Mouse (Mus musculus): ENCODE measurements around the gene Klhl32. TPM values are rescaled to one million over a fixed set of nuclear protein-coding genes. Genes with fewer than 3 reads are reported as not detected.
"Not testable (repeated sequence)": the region's sequence is repeated elsewhere in the genome, so short reads cannot be mapped to it uniquely, and the experiment has no call there.

Klhl32 gene
- total RNA-seq, 2 experiments from 2014 or later, result 0.39 to 0.62 TPM

DNA sequence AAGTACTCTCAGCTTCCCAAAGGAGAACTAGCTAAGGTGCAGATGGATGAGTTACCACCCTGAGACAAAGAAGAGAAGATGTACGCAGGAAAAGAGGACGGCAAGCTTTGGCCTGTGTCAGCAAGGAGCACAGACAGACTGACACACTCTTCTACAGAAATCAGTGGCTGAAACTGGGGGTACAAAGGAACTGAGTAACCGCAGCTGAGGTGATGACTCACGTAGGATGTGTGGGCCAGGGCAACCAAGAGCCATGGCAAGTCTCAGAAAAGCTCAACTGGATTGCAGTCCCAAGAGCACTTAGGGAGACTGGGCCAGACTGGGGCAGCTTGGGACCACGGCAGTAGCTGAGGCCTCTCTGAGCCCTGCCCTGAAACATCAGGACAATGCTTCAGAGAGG lies 53.6 kb downstream of the Klhl32 start:
- DNase-seq (ENCODE audit: low spot score in 2 of 2), result no peak

DNA sequence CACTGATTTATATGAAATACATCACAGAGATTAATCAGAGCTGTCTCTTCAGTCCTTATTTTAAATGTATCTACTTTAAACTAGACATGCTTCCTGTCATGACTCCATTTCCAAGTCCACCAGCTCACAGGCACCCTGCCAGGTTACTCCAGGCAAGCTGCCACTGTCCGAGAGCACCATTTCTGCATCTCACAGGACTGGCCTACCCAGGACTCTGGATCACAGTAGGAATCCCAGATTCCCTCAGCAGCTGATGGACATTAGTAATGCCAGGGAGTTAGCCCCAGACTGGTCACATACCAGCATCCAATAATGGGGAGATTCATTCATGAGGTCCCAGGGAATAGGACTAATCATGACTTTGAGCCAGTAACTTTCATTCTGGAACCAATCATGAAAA lies 54.7 kb downstream of the Klhl32 start:
- peak in 1 of 2 experiments; percentile 19 for DNase-seq (ENCODE audit: low spot score in 2 of 2)

DNA sequence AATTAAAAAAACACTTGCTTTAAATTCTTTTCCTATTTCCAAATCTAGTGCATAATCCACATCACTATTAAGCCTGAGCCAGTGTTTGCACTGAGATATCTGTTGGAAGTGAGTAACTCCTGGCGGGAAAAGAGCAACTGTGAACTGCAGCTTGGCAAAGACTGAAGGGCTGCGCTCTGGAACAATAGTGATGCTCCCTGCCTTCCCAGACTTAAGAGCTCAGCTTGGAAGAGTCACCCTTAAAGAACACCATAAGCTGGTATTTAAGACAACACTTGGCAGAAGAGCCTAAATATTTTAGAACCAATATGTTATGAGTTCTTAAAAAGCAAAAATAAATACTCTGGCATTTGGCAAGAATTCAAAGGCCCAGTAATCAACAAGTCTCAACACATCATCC lies 55.7 kb downstream of the Klhl32 start:
- no peak for DNase-seq (ENCODE audit: low spot score in 2 of 2)

DNA sequence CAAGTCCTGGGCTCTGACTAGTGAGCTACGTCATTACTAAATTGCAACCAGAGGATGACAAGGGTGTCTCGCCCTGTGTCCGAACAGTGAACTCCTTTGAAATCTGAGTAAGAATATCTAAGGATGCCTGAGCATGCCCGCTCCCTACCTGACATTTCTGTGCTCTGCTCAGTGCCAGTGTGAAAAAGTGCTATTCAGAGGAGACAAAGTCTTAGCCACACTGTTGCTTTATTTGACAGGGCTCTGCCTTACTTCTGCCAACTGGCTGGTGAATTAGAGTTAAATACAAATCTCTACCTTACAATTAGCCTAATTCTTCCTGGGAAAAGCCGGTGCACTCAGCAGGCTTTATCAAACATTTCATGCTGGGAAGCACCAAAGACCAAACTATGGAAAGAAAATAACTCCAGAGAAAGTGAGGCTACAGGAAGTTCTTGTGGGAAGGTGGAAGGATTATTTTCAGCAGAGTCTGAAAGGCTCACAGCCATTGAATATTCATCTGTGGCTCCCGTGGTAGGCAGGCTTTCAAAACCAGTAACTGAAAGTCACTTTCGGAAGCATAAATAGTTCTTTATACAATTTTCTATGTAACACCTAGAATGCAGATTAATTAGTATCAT lies 57.1 kb downstream of the Klhl32 start:
- no peak for DNase-seq (ENCODE audit: low spot score in 2 of 2)

DNA sequence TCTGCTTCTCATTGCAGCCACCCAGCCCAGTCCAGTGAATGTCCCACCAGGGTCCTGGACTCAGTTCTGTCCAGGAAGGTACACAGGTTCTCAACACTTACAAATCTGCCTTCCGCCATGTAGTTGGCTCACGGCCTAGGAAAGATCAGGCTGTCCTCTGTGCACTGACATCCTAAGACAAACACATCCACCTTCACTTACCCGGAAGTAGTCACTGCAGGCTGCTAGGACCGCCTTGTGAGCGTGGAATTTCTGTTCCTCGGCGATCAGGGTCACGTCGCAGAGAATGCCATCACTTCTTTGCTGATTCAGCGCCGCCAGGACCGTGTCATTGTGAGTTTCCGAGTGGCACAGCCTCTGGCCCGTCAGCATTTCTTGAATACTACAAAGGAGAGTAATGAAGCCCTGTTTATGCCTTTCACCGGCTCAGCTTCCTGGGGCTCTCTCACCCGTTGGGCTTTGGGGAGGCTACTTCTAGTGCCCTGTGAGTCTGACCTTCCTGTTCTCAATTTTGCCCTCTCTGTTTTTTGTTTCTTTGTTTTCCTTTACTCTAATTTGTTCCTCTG lies 58.4 kb downstream of the Klhl32 start:
- DNase-seq (ENCODE audit: low spot score in 2 of 2), result no peak

DNA sequence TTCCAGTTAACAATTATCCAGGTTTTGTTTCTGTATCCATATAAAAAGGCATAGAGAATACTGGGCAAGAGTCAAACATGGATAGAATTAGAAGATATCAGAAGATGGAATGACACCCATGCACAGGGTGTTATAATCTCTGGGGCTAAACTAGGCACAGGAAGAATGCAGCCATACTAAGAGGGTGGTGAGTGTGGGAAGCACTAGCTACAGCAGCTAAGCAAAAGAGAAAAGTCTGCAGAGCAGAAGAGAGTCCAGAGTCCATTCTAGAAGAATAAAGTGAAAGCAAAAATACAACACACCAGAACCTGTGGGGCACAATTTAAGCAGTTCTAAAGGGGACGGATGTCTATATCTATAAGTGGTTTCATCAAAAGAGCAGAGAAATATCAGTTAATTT lies 61.6 kb downstream of the Klhl32 start:
- no peak for DNase-seq (ENCODE audit: low spot score in 2 of 2)

DNA sequence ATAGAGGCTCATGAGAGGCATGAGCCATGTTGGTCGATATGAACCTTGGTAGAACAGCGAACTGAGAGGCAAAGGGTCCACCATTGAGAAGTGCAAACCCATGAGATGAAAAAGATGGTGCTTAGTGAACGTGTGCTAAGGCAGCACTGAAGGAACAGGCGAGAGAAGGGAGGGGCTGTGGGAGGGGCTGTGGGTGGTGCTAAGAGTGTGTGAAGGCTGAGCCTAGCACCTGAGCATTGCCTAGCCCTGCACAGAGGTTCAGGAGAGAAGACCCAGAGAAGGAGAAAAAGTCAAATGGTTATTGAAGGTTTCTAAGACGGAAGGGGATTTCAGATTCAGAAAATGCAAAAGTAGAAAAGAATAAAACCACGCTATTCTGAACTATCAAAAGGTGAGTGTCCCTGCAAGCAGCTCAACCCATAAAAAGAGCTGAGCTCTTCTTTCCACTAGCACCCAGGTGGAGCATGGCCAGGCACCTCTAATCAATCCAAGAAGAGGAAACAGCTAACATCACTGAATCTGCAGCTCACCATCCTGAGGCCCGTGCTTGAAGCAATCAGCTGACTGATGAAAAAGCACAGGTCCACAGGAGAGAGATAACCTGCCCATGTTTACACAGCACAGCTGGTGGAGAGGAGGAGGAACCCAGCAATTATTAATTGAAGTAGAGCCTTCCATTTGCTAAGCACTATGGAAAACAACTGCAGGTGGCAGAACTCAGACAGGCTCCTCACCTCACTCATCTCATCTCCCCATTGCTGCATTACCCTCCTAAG lies 65.0 kb downstream of the Klhl32 start:
- DNase-seq (ENCODE audit: low spot score in 2 of 2), result no peak

DNA sequence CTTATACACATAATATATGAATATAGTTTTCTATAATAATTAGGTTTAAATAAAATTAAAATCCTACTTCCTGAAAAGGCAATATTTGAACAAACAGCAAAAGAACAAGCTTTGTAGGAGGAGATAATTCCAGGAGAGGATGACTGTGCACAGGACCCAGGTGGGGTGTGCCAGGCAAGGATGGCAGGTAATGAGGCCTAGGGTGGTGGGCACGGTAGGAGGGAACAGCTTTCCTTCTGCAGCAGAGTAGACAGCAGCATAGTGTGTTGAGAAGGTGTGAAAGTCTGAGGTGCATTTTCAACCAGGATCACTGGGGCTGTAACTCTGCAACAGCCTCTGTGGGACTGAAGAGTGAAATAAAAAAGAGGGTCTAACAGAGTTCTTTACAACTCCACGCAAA lies 85.0 kb downstream of the Klhl32 start:
- no peak for DNase-seq (ENCODE audit: low spot score in 2 of 2)

DNA sequence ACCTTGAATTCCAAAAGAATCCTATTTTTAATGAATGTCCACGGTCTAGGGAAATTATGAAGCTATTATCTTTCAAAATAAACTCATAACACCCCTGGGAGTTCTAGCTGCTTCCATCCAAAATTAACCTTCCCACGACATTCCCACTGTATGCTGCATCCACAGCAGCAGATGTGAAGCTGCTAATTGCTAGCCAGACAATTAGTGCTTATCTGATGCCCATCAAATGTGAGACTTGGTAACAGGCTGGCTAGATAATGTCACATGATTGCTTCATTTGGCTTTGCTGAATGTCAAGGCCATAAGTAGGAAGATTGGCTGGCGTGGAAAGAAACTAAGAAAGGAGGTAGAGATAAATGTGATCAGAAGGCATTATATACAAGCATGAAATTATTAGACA lies 85.5 kb downstream of the Klhl32 start:
- DNase-seq (ENCODE audit: low spot score in 2 of 2), result no peak

DNA sequence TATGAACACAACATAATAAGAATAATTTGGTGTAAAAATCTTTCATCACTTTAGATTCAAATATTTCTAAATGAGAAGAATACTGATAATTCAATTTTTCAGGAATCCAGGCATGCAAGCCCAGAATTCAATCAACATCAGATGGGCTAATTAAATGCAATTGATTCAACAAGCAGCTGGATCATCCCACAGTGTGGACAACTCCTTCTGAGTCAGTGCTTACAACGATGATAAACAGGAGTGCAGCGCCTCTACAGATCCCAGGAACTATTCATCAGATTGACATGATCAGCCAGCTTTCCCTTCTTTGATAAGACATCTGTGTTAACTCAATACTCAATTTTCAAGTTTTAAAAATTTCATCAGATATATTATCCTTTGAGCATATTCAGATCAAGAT lies 86.4 kb downstream of the Klhl32 start:
- DNase-seq (ENCODE audit: low spot score in 2 of 2), result no peak

DNA sequence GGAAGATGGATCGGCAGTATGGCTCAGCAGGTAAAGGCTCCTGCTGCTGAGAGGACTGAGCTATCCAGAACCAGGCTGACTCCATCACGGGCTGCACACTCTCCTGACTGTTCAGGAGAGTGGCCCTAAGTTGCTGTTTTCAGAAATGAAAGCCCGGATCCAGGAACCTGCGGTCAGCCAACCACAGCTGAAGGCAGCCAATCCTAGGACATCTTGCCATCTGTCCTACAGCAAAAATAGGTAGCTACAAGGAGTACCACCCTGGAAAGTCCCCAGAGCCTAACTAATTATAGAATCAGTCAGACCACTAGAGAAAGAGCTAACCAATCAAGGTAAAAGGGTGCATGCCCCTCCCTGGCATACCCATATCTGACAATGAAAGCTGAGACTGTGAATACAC lies 87.5 kb downstream of the Klhl32 start:
- no peak for DNase-seq (ENCODE audit: low spot score in 2 of 2)

DNA sequence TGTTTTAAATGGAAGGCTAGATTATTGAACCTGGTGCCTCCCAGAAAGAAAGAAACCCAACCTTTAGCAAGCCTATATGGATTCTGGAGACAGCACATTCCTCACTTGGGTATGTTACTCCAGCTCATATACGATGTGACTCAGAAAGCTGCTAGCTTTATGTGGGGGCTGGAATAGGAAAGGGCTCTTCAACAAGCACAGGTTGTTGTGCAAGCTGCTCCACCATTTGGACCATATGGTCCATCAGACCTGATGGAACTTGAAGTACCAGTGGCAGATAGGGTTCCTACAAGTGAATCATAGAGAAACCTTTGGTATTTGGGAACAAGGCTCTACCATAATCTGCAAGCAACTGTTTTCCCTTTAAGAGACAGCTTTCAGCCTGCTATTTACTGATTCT lies 92.0 kb downstream of the Klhl32 start:
- no peak for DNase-seq (ENCODE audit: low spot score in 2 of 2)

DNA sequence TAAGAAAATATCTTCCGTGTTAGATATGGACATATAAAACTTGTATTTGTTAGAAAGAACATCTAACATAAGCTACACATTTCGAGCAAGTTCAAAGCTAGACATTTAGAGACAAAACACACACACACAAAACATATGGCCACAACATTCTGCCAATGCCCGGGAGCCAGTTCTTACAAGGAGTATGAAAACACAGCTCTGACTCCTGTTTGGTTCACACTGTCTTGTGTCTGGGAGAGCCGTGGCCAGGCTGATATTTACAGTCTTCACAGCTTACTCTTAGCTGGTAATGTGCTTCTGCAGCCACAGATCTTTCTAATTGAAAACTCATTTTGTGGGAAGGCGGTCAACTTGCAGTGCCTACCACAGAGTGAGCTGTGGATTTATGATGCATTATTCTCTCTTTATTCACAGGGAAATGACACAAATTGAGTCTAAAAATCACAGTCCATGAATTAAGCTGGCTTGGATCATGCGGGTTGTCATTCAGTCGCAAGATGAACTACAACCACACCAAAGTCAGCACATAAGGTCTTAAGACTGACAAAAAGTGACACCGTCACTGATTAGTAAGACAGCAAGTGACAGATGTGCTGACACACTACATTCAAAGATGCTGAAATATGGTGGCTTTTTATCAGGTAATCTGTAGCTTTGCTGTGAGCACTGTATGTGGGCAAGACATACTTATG lies 98.3 kb downstream of the Klhl32 start:
- no peak for DNase-seq (ENCODE audit: low spot score in 2 of 2)

DNA sequence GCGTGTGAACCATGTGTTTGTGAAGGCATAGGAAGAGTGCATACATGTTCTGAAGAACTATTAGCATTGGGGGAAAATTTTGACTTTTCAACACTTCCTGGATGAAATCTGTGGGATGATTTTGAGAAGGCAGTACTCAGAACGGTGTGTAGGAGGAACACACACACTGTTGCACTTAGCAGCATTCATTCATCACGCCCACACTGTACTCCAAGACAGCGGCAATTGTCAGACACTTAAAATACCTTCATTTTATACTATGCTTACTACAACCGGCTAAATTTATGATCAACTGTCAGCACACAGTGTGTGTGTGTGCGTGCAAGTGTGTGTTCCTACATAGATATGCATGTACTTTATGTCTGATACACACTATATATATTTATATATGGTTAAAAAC lies 113.8 kb downstream of the Klhl32 start:
- DNase-seq (ENCODE audit: low spot score in 2 of 2), result no peak

DNA sequence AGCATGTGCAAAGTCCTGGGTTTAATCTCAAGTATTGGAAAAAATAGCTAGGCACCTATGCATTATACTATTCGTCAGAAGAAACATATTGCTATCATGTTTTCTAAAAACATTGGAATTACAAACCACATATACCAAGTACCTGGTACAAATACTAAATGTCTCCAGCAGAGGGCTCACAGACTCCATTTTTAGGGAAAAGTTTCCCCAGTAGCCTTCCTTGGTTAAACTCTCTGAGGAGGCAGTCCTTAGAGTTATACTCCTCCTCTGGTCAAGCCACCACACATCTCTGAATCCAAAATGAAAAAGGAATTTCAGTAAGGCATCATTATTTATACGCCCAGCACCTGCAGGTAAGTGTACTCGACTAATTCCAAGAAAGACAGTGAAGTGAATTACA lies 130.1 kb downstream of the Klhl32 start:
- DNase-seq (ENCODE audit: low spot score in 2 of 2), result peak in 1 of 2 experiments; percentile 39

DNA sequence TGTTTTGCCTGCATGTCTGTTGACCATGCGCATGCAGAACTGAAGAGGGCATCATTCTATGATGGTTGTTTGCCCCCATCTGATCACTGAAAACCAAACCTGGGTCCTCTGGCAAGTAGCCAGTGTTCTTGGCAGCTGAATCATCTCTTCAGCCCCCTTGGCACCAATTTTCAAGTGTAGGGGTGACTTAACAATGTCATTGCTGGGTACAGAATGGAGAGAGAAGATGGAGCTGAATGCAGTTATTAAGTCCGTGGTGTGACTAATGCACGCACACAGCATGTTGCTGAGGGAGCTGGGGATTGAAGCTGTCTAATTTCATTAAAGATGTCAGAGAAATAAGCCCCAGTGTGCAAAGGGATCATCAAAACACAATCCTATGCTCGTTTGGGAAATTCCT lies 135.4 kb downstream of the Klhl32 start:
- no peak for DNase-seq (ENCODE audit: low spot score in 2 of 2)

DNA sequence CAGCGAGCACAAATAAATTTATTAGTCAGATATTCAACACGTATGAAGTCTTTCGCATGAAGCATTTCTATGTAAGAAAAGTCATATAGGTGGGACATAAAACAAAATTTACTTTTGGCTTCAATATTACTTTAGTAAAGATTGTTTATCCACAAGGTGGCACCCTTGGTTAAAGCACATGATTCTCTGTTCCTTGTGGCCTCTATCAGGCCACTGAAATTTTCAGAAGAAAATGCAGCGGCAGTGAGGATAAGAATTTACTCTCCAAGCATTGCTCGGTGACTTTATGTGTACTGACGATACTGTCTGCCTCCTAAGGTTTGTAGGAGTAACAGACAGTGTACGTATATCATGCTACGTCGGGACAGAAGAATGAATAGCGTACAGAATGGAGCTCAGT lies 136.6 kb downstream of the Klhl32 start:
- DNase-seq (ENCODE audit: low spot score in 2 of 2), result no peak

DNA sequence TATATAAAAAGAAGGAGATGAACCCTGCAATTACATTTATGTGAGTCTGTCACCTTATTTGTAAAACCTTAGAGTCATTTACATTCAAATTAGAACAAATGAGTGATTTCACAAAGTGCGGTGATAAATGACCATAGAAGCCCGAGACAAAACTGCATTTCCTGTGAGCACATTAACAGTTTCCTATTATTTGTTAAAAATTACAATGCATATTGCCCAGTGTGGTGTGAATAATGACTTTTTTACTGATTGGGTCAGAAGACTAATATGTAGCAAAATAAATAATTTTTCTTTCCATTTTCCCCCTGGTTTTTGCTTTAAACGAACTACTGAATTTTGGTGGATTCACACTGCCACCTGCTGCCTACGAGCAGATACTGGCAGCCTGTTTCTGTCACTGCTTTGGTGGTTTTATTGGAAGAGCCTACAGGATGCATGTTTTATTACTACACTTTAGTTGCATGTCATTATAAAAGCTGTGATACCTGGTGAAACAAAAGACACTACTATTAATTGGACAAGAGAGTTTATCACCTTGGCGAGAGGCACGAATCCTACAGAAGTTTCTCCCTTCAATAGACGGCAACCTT lies 152.3 kb downstream of the Klhl32 start:
- no peak for DNase-seq (ENCODE audit: low spot score in 2 of 2)

DNA sequence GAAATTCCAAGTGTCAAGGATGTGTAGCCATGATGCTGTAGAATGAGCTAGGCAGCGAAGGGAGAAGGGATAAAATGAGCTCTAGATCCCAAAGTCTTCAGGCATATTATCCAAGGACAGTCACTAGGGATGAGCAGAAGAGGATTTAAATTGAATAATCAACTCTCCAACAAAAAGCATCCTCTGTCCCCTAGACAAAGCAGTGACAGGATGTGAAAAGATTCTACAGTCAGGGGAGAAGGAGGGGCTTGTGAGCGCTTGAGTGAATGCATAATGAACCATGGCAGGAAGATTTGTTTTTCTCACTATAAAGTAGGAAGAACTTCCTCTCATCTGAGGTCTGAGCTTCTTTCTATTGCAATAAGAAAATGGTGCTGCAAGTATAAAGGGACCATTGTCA lies 170.8 kb downstream of the Klhl32 start:
- no peak for DNase-seq (ENCODE audit: low spot score in 2 of 2)

DNA sequence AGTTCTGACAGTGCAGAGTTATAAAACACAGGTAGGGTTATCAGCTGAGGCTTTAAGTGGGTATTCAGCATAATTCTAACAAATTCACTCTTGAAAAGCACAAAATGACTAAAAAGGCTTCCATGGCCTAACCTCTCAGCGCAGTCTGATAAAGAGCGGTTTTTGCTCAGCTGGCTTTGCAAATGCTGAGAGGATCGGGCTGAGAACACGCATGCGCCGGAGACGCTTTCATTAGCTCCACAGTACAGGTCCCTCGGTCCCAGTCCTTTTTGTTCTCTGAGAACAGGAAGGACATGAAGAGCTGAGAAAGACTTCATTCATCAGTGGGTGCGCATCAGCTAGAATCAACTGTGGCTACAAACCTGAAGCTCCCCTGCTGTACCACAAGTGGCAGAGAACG lies 180.9 kb downstream of the Klhl32 start:
- no peak for DNase-seq (ENCODE audit: low spot score in 2 of 2)

DNA sequence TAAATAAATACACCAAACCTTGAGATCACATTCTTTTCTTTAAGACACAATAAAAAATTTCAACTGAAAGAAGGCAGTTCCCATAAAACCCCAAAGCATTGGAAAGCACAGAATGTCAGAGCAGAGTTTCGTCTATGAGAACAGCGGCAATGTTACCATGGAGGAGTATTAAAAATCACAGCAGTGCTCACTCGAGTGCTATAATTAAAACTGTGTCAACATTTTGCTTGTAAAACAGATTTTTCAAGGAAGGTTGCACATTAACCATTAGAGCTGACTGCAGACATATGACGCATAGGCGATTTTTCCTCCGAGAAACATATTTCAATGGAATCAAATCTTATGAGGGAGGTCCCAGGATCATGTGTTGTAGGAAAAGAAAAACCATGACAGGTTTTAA lies 191.7 kb downstream of the Klhl32 start:
- DNase-seq (ENCODE audit: low spot score in 2 of 2), result no peak

DNA sequence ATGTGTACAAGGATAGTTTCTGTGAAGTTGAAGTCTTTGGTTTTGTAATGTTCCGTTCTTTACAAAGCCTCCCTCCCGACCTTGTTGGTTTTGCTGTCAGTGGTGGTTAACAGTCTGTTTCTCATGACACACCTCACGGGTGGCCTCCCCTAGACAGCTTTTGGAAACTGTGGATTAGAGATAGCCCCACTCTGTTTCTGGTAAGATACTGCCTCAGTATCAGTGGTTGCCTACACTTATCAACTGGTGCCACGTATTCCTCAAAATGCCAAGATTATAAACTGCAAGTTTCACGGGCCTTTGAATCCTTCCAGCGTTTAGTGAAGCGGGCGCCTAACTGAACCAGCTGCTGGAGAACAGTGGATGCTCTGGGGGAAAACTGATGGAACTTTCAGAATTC lies 206.2 kb downstream of the Klhl32 start:
- DNase-seq (ENCODE audit: low spot score in 2 of 2), result not testable (repeated sequence)
